Mouse (Mus musculus) 3134 (cell line): ENCODE measurements around the gene Plxna2.

ENCODE experiments used
- DNase-seq: peaks from one replicate; pipeline ENCODE4 v3.0.0-alpha.2; 2011; ENCODE audit warnings: low spot score; ENCODE audit not compliant: insufficient read length; ENCODE audit errors: extremely low read depth

Plxna2 gene

GRCm38 (mm10) chr1:194617918-194618317, at the start of gene Plxna2:
Gene Plxna2 (plus strand): TSS chr1:194618218.
- DNase-seq, result no peak

- no peak for DNase-seq
Measured at GRCm38 (mm10) chr1:194573870-194574269, 44.1 kb upstream of the Plxna2 start.

- DNase-seq, result no peak
Measured at GRCm38 (mm10) chr1:194578270-194578669, 39.7 kb upstream of the Plxna2 start.

- no peak for DNase-seq
Measured at GRCm38 (mm10) chr1:194580539-194580938, 37.5 kb upstream of the Plxna2 start.

GRCm38 (mm10) chr1:194586670-194587069, 31.3 kb upstream of the Plxna2 start:
- DNase-seq, result no peak

GRCm38 (mm10) chr1:194587532-194587931, 30.5 kb upstream of the Plxna2 start:
- DNase-seq, result no peak

- DNase-seq, result no peak
Measured at GRCm38 (mm10) chr1:194587956-194588668, 29.9 kb upstream of the Plxna2 start.

GRCm38 (mm10) chr1:194588711-194589451, 29.1 kb upstream of the Plxna2 start:
- peak; percentile 9 for DNase-seq

GRCm38 (mm10) chr1:194593155-194593554, 24.9 kb upstream of the Plxna2 start:
- DNase-seq, result no peak

GRCm38 (mm10) chr1:194607406-194608261, 10.4 kb upstream of the Plxna2 start:
- no peak for DNase-seq

- no peak for DNase-seq
Measured at GRCm38 (mm10) chr1:194610516-194610915, 7.5 kb upstream of the Plxna2 start.

GRCm38 (mm10) chr1:194612628-194613027, 5.4 kb upstream of the Plxna2 start:
- no peak for DNase-seq

- no peak for DNase-seq
Measured at GRCm38 (mm10) chr1:194613271-194613834, 4.7 kb upstream of the Plxna2 start.

GRCm38 (mm10) chr1:194613923-194614830, 3.8 kb upstream of the Plxna2 start:
- DNase-seq, result no peak

- DNase-seq, result no peak
Measured at GRCm38 (mm10) chr1:194616136-194616535, 1.9 kb upstream of the Plxna2 start.

- DNase-seq, result peak; percentile 80
Measured at GRCm38 (mm10) chr1:194618841-194619311, 858 bp downstream of the Plxna2 start.

- DNase-seq, result peak; percentile 93
Measured at GRCm38 (mm10) chr1:194619353-194620244, 1.6 kb downstream of the Plxna2 start.

GRCm38 (mm10) chr1:194620245-194620991, 2.4 kb downstream of the Plxna2 start:
- DNase-seq, result peak; percentile 84
